Mouse (Mus musculus): ENCODE data around the gene Cyp46a1. TPM values are rescaled to one million over a fixed set of nuclear protein-coding genes. Genes with fewer than 3 reads are reported as not detected.

Gene Cyp46a1
- polyA plus RNA-seq, 1 experiment from 2014 or later, result 5.2 TPM

DNA sequence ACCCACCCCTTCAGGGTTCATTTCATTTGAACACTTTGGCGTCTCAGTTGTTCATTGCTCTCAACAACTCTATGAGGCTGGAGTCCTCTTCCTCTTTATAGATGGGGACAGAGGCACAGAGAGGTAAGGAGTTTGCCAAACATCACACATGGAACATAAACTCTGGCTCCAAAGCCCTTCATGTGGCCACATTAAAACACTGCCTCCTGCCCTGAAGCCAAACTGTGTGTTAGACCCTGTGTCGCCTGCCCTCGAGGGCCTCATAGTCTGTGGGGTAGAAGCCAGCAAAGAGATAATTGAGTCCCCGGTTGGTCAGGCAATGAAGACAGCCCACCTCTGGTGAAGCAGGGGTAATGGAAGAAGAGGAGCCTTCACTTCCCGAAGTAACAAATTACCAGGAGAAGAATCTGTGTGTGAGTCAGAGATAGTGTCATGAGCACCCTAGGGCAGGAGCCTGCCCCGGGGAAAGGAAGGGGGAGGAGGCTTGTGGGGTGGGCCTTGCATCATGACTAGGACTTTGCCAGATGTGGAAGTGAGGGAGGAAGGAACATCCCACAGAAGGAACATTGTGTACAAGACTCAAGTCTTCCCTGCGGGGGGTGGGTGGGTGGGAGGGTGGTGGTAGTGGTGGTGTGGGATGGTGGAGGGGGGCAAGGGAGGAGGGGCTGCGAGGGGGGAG lies 24.9 kb upstream of the Cyp46a1 start:
- no peaks in the 10 kb centered on the region for H3K9me3 ChIP-seq (replicated peaks; ENCODE audit: low read length)
- peaks cover 8% of the 10 kb centered on the region for H3K4me1 ChIP-seq (replicated peaks; ENCODE audit: insufficient read depth, low read length)
- no peak overlapping the region for H3K4me2 ChIP-seq (ENCODE audit: low read length)
- no peak overlapping the region for H3K4me3 ChIP-seq (replicated peaks; ENCODE audit: low read depth, low read length)
- H3K9ac ChIP-seq (ENCODE audit: low read depth, low read length), result no peak overlapping the region
- no peaks in the 10 kb centered on the region for H3K36me3 ChIP-seq (ENCODE audit: insufficient read depth, low read length)
- TF ChIP-seq CTCF (IDR thresholded peaks at IDR 0.05; ENCODE audit: low read depth), result no peak
- 47% methylated on average over 8 of the region's 8 CpGs for WGBS
- ATAC-seq (replicated peaks; ENCODE audit: low FRiP score, low read depth), result no peak
- peaks cover 4% of the 10 kb centered on the region; the same call in 1 of the 2 replicates for H3K27me3 ChIP-seq (ENCODE audit: insufficient read depth, low read length)
- no peak overlapping the region for H3K27ac ChIP-seq
- DNase-seq (ENCODE audit: low spot score), result no peak

DNA sequence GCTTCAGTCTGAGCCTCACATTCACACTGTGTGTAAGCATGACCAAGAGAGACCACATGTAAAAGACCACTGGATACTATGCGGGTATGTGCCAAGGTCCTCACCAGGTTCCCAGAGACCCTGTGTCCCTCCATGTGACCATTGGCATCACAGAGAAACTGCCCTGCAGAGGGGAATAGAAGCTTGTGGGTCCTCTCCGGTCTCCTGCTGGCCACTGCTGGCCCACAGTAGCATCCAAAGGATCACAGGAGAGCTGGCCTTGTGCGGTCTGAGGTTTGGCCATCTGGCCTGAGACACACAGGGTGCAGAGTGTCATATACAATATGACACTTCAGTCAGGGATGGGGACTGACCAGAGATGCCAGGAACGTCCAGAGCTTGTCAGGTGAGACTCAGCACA lies 24.1 kb upstream of the Cyp46a1 start:
- Histone ChIP-seq H3K9me3 (replicated peaks; ENCODE audit: low read length) (no peaks in the 10 kb centered on the region), H3K27ac (no peak overlapping the region), H3K4me2 (ENCODE audit: low read length) (no peak overlapping the region), H3K27me3 (ENCODE audit: insufficient read depth, low read length) (no peaks in the 10 kb centered on the region), H3K4me3 (replicated peaks; ENCODE audit: low read depth, low read length) (no peak overlapping the region), H3K4me1 (replicated peaks; ENCODE audit: insufficient read depth, low read length) (peaks cover 8% of the 10 kb centered on the region), H3K36me3 (ENCODE audit: insufficient read depth, low read length) (no peaks in the 10 kb centered on the region), H3K9ac (ENCODE audit: low read depth, low read length) (no peak overlapping the region)
- WGBS, result 91% methylated on average over 4 of the region's 4 CpGs
- no peak for TF ChIP-seq CTCF (IDR thresholded peaks at IDR 0.05; ENCODE audit: low read depth)
- ATAC-seq (replicated peaks; ENCODE audit: low FRiP score, low read depth), result no peak
- no peak for DNase-seq (ENCODE audit: low spot score)

DNA sequence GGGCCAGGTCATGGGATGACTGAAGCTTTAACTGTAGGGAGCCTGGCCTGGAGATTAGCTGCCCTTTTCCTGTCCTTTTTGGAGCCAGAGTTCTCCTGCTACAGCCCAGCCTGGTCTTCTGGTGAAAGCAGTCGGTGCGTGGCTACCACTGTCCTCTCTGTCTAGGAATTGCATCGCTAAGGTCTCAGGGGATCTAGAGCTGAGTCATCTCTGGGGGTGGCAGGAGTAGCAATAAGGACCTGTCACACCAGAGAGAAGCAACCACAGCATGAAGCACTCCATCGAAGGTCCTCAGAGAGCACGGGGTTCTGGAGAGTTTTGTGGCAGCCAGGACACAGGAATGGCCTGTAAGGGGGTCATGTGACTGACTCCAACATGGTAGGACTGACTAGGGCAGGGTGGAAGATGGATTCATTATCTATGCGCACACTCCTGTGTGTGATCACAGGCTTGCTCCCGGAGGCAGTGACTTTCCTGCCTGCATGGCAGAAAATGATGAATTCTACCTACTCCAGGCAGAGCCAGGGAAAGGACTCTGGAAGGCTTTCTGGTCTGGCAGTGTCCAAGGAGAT lies 23.6 kb upstream of the Cyp46a1 start:
- ATAC-seq (replicated peaks; ENCODE audit: low FRiP score, low read depth) (no peak), DNase-seq (ENCODE audit: low spot score) (no peak)
- Histone ChIP-seq H3K27me3 (ENCODE audit: insufficient read depth, low read length) (no peaks in the 10 kb centered on the region), H3K36me3 (ENCODE audit: insufficient read depth, low read length) (no peaks in the 10 kb centered on the region), H3K9ac (ENCODE audit: low read depth, low read length) (no peak overlapping the region), H3K4me3 (replicated peaks; ENCODE audit: low read depth, low read length) (no peak overlapping the region), H3K4me2 (ENCODE audit: low read length) (no peak overlapping the region), H3K4me1 (replicated peaks; ENCODE audit: insufficient read depth, low read length) (peaks cover 8% of the 10 kb centered on the region), H3K27ac (no peak overlapping the region), H3K9me3 (replicated peaks; ENCODE audit: low read length) (no peaks in the 10 kb centered on the region)
- WGBS, result 76% methylated on average over 7 of the region's 7 CpGs
- TF ChIP-seq CTCF (IDR thresholded peaks at IDR 0.05; ENCODE audit: low read depth), result no peak

DNA sequence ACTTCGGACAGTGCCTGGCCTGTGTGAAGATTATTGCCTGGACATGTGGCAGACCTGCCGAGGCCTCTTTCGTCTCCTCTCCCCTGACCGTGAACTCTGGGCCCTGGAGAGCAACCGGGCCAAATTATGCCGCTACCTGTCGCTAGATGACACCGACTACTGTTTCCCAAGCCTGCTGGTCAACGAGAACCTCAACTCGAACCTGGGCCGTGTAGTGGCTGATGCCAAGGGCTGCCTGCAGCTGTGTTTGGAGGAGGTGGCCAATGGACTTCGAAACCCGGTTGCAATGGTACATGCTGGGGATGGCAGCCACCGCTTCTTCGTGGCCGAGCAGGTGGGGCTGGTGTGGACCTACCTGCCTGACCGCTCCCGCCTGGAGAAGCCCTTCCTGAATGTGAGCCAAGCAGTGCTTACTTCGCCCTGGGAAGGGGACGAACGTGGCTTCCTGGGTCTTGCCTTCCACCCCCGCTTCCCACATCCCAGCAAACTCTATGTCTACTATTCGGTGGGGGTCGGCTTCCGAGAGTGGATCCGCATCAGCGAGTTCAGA lies 22.4 kb upstream of the Cyp46a1 start:
- TF ChIP-seq CTCF (IDR thresholded peaks at IDR 0.05; ENCODE audit: low read depth), result no peak
- no peak overlapping the region for H3K4me2 ChIP-seq (ENCODE audit: low read length)
- DNase-seq (ENCODE audit: low spot score) (no peak), ATAC-seq (replicated peaks; ENCODE audit: low FRiP score, low read depth) (peak; percentile 17; the same call in 1 of the 2 replicates)
- H3K36me3 ChIP-seq (ENCODE audit: insufficient read depth, low read length), result no peaks in the 10 kb centered on the region
- peaks cover 3% of the 10 kb centered on the region; the same call in 1 of the 2 replicates for H3K4me1 ChIP-seq (replicated peaks; ENCODE audit: insufficient read depth, low read length)
- no peaks in the 10 kb centered on the region for H3K27me3 ChIP-seq (ENCODE audit: insufficient read depth, low read length)
- WGBS, result 73% methylated on average over 27 of the region's 27 CpGs
- no peak overlapping the region for H3K9ac ChIP-seq (ENCODE audit: low read depth, low read length)
- H3K4me3 ChIP-seq (replicated peaks; ENCODE audit: low read depth, low read length), result no peak overlapping the region
- H3K9me3 ChIP-seq (replicated peaks; ENCODE audit: low read length), result no peaks in the 10 kb centered on the region
- no peak overlapping the region for H3K27ac ChIP-seq

DNA sequence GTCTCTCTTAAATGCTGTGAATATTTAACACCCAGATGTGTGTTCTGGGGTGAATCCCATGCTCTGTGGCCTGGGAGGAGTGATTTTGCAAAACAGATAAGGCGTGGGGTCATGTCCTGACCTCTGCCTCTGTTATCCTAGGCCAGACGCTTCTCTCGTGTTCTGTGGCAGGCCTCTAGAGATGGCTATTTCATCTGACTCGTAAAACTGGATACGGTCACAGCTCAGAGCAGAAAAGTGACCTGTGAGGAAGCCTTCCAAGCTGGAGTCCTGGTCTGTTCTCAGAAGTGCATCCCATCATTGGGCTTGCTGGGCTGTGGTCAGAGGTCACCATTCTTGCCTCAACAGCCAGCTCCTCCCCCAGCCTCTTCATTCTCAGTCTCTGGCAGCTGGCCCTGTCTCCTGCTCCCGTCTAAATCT lies 21.7 kb upstream of the Cyp46a1 start:
- Histone ChIP-seq H3K36me3 (ENCODE audit: insufficient read depth, low read length) (no peaks in the 10 kb centered on the region), H3K4me2 (ENCODE audit: low read length) (no peak overlapping the region), H3K9me3 (replicated peaks; ENCODE audit: low read length) (no peaks in the 10 kb centered on the region), H3K27ac (no peak overlapping the region), H3K9ac (ENCODE audit: low read depth, low read length) (no peak overlapping the region), H3K27me3 (ENCODE audit: insufficient read depth, low read length) (no peaks in the 10 kb centered on the region), H3K4me3 (replicated peaks; ENCODE audit: low read depth, low read length) (no peak overlapping the region), H3K4me1 (replicated peaks; ENCODE audit: insufficient read depth, low read length) (peaks cover 6% of the 10 kb centered on the region)
- ATAC-seq (replicated peaks; ENCODE audit: low FRiP score, low read depth) (0 out of 2 replicates have a peak, but pooled peaks have one; percentile 42), DNase-seq (ENCODE audit: low spot score) (peak; percentile 63)
- WGBS, result 29% methylated on average over 6 of the region's 6 CpGs
- no peak for TF ChIP-seq CTCF (IDR thresholded peaks at IDR 0.05; ENCODE audit: low read depth)

DNA sequence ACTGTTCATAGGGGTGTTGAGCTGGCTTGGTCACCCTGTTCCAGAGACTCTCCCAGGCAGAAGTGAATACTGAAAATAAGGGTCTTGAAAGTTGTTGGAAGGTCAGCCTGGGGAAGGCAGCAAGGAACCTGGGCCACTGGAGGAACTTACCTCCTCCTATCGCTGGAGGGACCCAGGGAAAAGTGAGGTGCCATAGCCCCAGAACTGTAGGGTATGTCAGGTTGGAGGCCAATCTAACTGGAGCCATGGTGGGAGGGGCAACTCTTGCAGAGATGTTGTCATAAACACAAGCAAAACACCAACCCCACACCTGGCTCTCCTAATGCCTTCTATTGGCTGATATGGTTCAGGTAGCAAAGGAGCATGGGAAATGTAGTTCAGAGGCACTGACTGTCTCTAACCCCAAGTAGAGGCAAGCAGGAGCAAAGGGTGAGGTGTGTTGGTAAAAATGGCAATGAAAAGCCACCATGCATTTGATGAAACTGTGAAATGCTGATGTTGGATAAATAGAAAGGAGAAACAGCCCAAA lies 20.9 kb upstream of the Cyp46a1 start:
- DNase-seq (ENCODE audit: low spot score) (no peak), ATAC-seq (replicated peaks; ENCODE audit: low FRiP score, low read depth) (no peak)
- H3K4me3 ChIP-seq (replicated peaks; ENCODE audit: low read depth, low read length), result no peak overlapping the region
- no peak for TF ChIP-seq CTCF (IDR thresholded peaks at IDR 0.05; ENCODE audit: low read depth)
- peaks cover 9% of the 10 kb centered on the region for H3K4me1 ChIP-seq (replicated peaks; ENCODE audit: insufficient read depth, low read length)
- no peaks in the 10 kb centered on the region for H3K9me3 ChIP-seq (replicated peaks; ENCODE audit: low read length)
- no peak overlapping the region for H3K4me2 ChIP-seq (ENCODE audit: low read length)
- no peaks in the 10 kb centered on the region for H3K36me3 ChIP-seq (ENCODE audit: insufficient read depth, low read length)
- no peak overlapping the region for H3K27ac ChIP-seq
- H3K27me3 ChIP-seq (ENCODE audit: insufficient read depth, low read length), result peaks cover 7% of the 10 kb centered on the region
- 91% methylated on average over 1 of the region's 1 CpGs for WGBS
- H3K9ac ChIP-seq (ENCODE audit: low read depth, low read length), result no peak overlapping the region
